ENCODE assay signal across 38 mouse cellular contexts in the genomic region with DNA sequence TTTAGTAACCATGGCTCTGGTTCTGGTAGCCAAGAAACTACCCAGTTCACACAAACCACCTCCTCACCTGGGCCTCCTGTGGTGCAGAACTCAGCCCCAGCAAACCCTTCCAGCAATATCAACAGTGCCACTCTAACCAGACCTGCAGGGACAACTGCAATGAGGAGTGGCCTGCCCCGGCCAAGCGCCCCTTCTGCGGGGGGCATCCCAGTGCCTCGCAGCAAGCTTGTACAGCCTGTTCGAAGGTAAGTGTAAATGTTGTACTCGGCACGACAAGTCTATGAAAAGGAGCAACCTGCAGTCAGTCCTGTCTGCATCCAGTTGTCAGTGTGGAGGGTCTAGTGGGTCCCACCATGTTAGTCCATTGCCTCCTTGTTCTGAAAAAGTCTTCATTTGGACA. TPM values are rescaled to one million over a fixed set of nuclear protein-coding genes. Genes with fewer than 3 reads are reported as not detected.
"Had no signal": no experiment of that assay in that cellular context is flagged by ENCODE, and none has a peak within 500 bp of the region (broad histone marks: within the 10 kb centered on the region; RNA-seq: fewer than 3 reads in every experiment).

A gene (minus strand): TSS at position 101 of the 400 bp plus-strand sequence.

- H3K27me3 ChIP-seq: limb, embryonic 12.5 days; limb, embryonic 13.5 days; limb, embryonic 15.5 days; liver, embryonic 12.5 days; liver, embryonic 13.5 days; liver, embryonic 15.5 days; lung, embryonic 15.5 days; megakaryocyte, embryonic 14.5 days; midbrain, embryonic 12.5 days; midbrain, embryonic 13.5 days; midbrain, embryonic 15.5 days; neural tube, embryonic 12.5 days had no signal

- DNase-seq: left cerebral cortex, postnatal 4 days; liver; liver, embryonic 13.5 days; liver, postnatal 0 days; lung, adult 2 months; lung, embryonic 14.5 days; lung, postnatal 10 days; lung, postnatal 14 days; lung, postnatal 36 days; lung, postnatal 4 days; midbrain, embryonic 14.5 days had no signal

- H3K4me3 ChIP-seq: limb, embryonic 10.5 days; limb, embryonic 12.5 days; limb, embryonic 13.5 days; limb, embryonic 15.5 days; liver, embryonic 12.5 days; liver, embryonic 13.5 days; liver, embryonic 15.5 days; lung, embryonic 15.5 days; megakaryocyte, embryonic 14.5 days; midbrain, embryonic 10.5 days; midbrain, embryonic 12.5 days; midbrain, embryonic 13.5 days; midbrain, embryonic 15.5 days; myocyte; neural tube, embryonic 12.5 days had no signal

- H3K9ac ChIP-seq: limb, embryonic 12.5 days; limb, embryonic 13.5 days; limb, embryonic 15.5 days; liver, embryonic 12.5 days; liver, embryonic 13.5 days; liver, embryonic 14.5 days; liver, embryonic 15.5 days; liver, postnatal 0 days; lung, embryonic 14.5 days; lung, embryonic 15.5 days; midbrain, embryonic 12.5 days; midbrain, embryonic 13.5 days; midbrain, embryonic 15.5 days; neural tube, embryonic 12.5 days had no signal

- H3K4me2 ChIP-seq: limb, embryonic 12.5 days; limb, embryonic 13.5 days; limb, embryonic 15.5 days; liver, embryonic 11.5 days; liver, embryonic 12.5 days; liver, embryonic 13.5 days; liver, embryonic 15.5 days; lung, embryonic 14.5 days; lung, embryonic 15.5 days; midbrain, embryonic 11.5 days; midbrain, embryonic 12.5 days; midbrain, embryonic 13.5 days; midbrain, embryonic 15.5 days; neural tube, embryonic 12.5 days had no signal

- H3K9me3 ChIP-seq: limb, embryonic 10.5 days; limb, embryonic 12.5 days; limb, embryonic 13.5 days; limb, embryonic 15.5 days; liver, embryonic 12.5 days; liver, embryonic 13.5 days; liver, embryonic 15.5 days; lung, embryonic 15.5 days; megakaryocyte, embryonic 14.5 days; midbrain, embryonic 10.5 days; midbrain, embryonic 12.5 days; midbrain, embryonic 13.5 days; midbrain, embryonic 15.5 days; neural tube, embryonic 12.5 days had no signal

- H3K4me1 ChIP-seq: limb, embryonic 10.5 days; limb, embryonic 12.5 days; limb, embryonic 13.5 days; limb, embryonic 15.5 days; liver, embryonic 12.5 days; liver, embryonic 13.5 days; liver, embryonic 15.5 days; lung, embryonic 15.5 days; midbrain, embryonic 13.5 days; midbrain, embryonic 15.5 days; neural tube, embryonic 12.5 days had no signal

- H3K27ac ChIP-seq: limb, embryonic 10.5 days; limb, embryonic 12.5 days; limb, embryonic 13.5 days; limb, embryonic 15.5 days; liver, embryonic 12.5 days; liver, embryonic 13.5 days; liver, embryonic 14.5 days; liver, embryonic 15.5 days; lung, embryonic 15.5 days; macrophage; midbrain, embryonic 12.5 days; midbrain, embryonic 13.5 days; neural tube, embryonic 12.5 days had no signal

- ATAC-seq: liver, embryonic 12.5 days; liver, postnatal 0 days; lung, postnatal 0 days; midbrain, embryonic 13.5 days; midbrain, embryonic 15.5 days; midbrain, embryonic 16.5 days had no signal

RNA-seq across cellular contexts. Expression of the gene that starts here (rescaled TPM):
- polyA plus RNA-seq: limb, embryonic 10.5 days; limb, embryonic 11.5 days; limb, embryonic 12.5 days; limb, embryonic 13.5 days; limb, embryonic 14.5 days; limb, embryonic 15.5 days; liver, adult 2 months; liver, embryonic 11.5 days; liver, embryonic 12.5 days; liver, embryonic 13.5 days; liver, embryonic 14.5 days; liver, embryonic 15.5 days; liver, embryonic 16.5 days; liver, postnatal 0 days; lung, adult 2 months; lung, embryonic 14.5 days; lung, embryonic 15.5 days; lung, embryonic 16.5 days; lung, postnatal 0 days; macrophage; midbrain, embryonic 10.5 days; midbrain, embryonic 11.5 days; midbrain, embryonic 12.5 days; midbrain, embryonic 13.5 days; midbrain, embryonic 14.5 days; midbrain, embryonic 15.5 days; midbrain, embryonic 16.5 days; midbrain, postnatal 0 days; myocyte; neural tube, embryonic 11.5 days; neural tube, embryonic 12.5 days had no signal
